Mouse (Mus musculus) stomach, embryonic 14.5 days (tissue): ENCODE results near the gene St3gal4. TPM values are rescaled to one million over a fixed set of nuclear protein-coding genes. Genes with fewer than 3 reads are reported as not detected.

Source experiments
- ATAC-seq: fragments of 200-750 bp; cut with Nextera tagmentation; 2 replicates; pipeline ENCODE4 v1.8.0; 2017; ENCODE audit warnings: low read depth, moderate TSS enrichment; ENCODE audit not compliant: insufficient number of reproducible peaks, insufficient read depth, low FRiP score
- H3K27ac ChIP-seq: fragments of 300-500 bp; sonication (generic); 2 replicates; pipeline ENCODE4 v1.5.1; 2014; ENCODE audit warnings: mild to moderate bottlenecking, low read length, moderate library complexity, mixed read lengths
- H3K27me3 ChIP-seq: fragments of 300-500 bp; sonication (generic); 2 replicates; pipeline ENCODE4 v1.6.1; 2014; ENCODE audit warnings: low read length, control low read depth, mixed read lengths; ENCODE audit not compliant: control insufficient read depth, insufficient read depth
- H3K36me3 ChIP-seq: fragments of 300-500 bp; sonication (generic); 2 replicates; pipeline ENCODE4 v1.6.1; 2014; ENCODE audit warnings: mild to moderate bottlenecking, control low read depth, low read length, moderate library complexity, mixed read lengths; ENCODE audit not compliant: control insufficient read depth, insufficient read depth
- H3K4me1 ChIP-seq: fragments of 300-500 bp; sonication (generic); 2 replicates; pipeline ENCODE4 v1.6.1; 2014; ENCODE audit warnings: low read length, control low read depth, mixed read lengths; ENCODE audit not compliant: control insufficient read depth, insufficient read depth
- H3K4me2 ChIP-seq: fragments of 300-500 bp; sonication (generic); replicated peaks from 2 replicates; pipeline ENCODE4 v1.6.1; 2014; ENCODE audit warnings: low read depth, low read length, control low read depth
- H3K4me3 ChIP-seq: fragments of 300-500 bp; sonication (generic); 2 replicates; pipeline ENCODE4 v1.5.1; 2014; ENCODE audit warnings: low read depth, low read length, control low read depth
- H3K9ac ChIP-seq: fragments of 300-500 bp; sonication (generic); replicated peaks from 2 replicates; pipeline ENCODE4 v1.6.1; 2014; ENCODE audit warnings: low read depth, mild to moderate bottlenecking, control low read depth, low read length, moderate library complexity, mixed read lengths
- H3K9me3 ChIP-seq: fragments of 300-500 bp; sonication (generic); 2 replicates; pipeline ENCODE4 v1.6.1; 2016; ENCODE audit warnings: low read depth, low read length, control low read depth; ENCODE audit not compliant: control insufficient read depth
- WGBS: fragments of 180-500 bp; shearing (Covaris S2); extraction: QIAGEN DNeasy Blood & Tissue Kit; methylation state at CpG from one replicate; pipeline ENCODE4 v1.1.7; 2014; 5-methylcytosine and 5-hydroxymethylcytosine counted together
- polyA plus RNA-seq: library from polyadenylated mRNA; unstranded; fragments of >200 nt; fragmentation: Nextera tagmentation; extraction: Ambion mirVana; gene quantifications from 2 replicates; pipeline ENCODE4 v1.2.1, GENCODE M21; 2014

The St3gal4 gene
- polyA plus RNA-seq, 1 experiment from 2014 or later: 24.4 TPM

GRCm38 (mm10) chr9:35124678-35124955, 5.5 kb upstream of the St3gal4 start:
- H3K27ac ChIP-seq: no peak overlapping the region
- 93% methylated on average over 8 of the region's 8 CpGs for WGBS
- no peaks in the 10 kb centered on the region for H3K4me1 ChIP-seq
- peaks cover 19% of the 10 kb centered on the region; the same call in 1 of the 2 replicates for H3K36me3 ChIP-seq
- no peak overlapping the region for H3K9ac ChIP-seq
- no peak overlapping the region for H3K4me2 ChIP-seq
- no peaks in the 10 kb centered on the region for H3K27me3 ChIP-seq
- ATAC-seq: no peak
- H3K4me3 ChIP-seq: no peak overlapping the region
- no peaks in the 10 kb centered on the region for H3K9me3 ChIP-seq

GRCm38 (mm10) chr9:35123804-35124677, 5.0 kb upstream of the St3gal4 start:
- no peak overlapping the region for H3K9ac ChIP-seq
- WGBS: 79% methylated on average over 11 of the region's 11 CpGs
- H3K36me3 ChIP-seq: peaks cover 17% of the 10 kb centered on the region; the same call in 1 of the 2 replicates
- no peaks in the 10 kb centered on the region for H3K27me3 ChIP-seq
- H3K9me3 ChIP-seq: no peaks in the 10 kb centered on the region
- no peak for ATAC-seq
- no peak overlapping the region for H3K4me2 ChIP-seq
- no peak overlapping the region for H3K27ac ChIP-seq
- no peaks in the 10 kb centered on the region for H3K4me1 ChIP-seq
- H3K4me3 ChIP-seq: no peak overlapping the region

- ATAC-seq: no peak
- Histone ChIP-seq H3K27me3 (no peaks in the 10 kb centered on the region), H3K27ac (no peak overlapping the region), H3K4me3 (no peak overlapping the region), H3K9ac (no peak overlapping the region), H3K9me3 (no peaks in the 10 kb centered on the region), H3K4me1 (no peaks in the 10 kb centered on the region), H3K4me2 (no peak overlapping the region), H3K36me3 (peaks cover 16% of the 10 kb centered on the region; the same call in 1 of the 2 replicates)
- WGBS: 74% methylated on average over 2 of the region's 2 CpGs
Measured at GRCm38 (mm10) chr9:35123456-35123803, 4.4 kb upstream of the St3gal4 start.

- Histone ChIP-seq H3K4me3 (no peak overlapping the region), H3K9ac (no peak overlapping the region), H3K4me1 (no peaks in the 10 kb centered on the region), H3K36me3 (peaks cover 16% of the 10 kb centered on the region; the same call in 1 of the 2 replicates), H3K27me3 (no peaks in the 10 kb centered on the region), H3K9me3 (no peaks in the 10 kb centered on the region), H3K27ac (no peak overlapping the region), H3K4me2 (no peak overlapping the region)
- no peak; the same call in 1 of the 2 replicates for ATAC-seq
- WGBS: 77% methylated on average over 5 of the region's 5 CpGs
Measured at GRCm38 (mm10) chr9:35122551-35123266, 3.6 kb upstream of the St3gal4 start.

- Histone ChIP-seq H3K4me2 (no peak overlapping the region), H3K36me3 (peaks cover 3% of the 10 kb centered on the region; the same call in 1 of the 2 replicates), H3K4me1 (peaks cover 15% of the 10 kb centered on the region; the same call in 1 of the 2 replicates), H3K4me3 (no peak overlapping the region), H3K9ac (no peak overlapping the region), H3K9me3 (no peaks in the 10 kb centered on the region), H3K27me3 (no peaks in the 10 kb centered on the region), H3K27ac (no peak overlapping the region)
- whole genome bisulfite sequencing: 87% methylated on average over 2 of the region's 2 CpGs
- no peak for ATAC-seq
Measured at GRCm38 (mm10) chr9:35118563-35118962, 505 bp downstream of the St3gal4 start.

GRCm38 (mm10) chr9:35117384-35118295, 1.4 kb downstream of the St3gal4 start:
- Histone ChIP-seq H3K27me3 (no peaks in the 10 kb centered on the region), H3K27ac (peak overlapping the region; percentile 85), H3K4me2 (peak overlapping the region; percentile 76), H3K9ac (peak overlapping the region; percentile 78; the same call in 1 of the 2 replicates), H3K9me3 (no peaks in the 10 kb centered on the region), H3K36me3 (peaks cover 2% of the 10 kb centered on the region; the same call in 1 of the 2 replicates), H3K4me1 (peaks cover 15% of the 10 kb centered on the region; the same call in 1 of the 2 replicates), H3K4me3 (peak overlapping the region; percentile 75)
- ATAC-seq: no peak
- 29% methylated on average over 15 of the region's 15 CpGs for WGBS

- under 1% methylated on average over 79 of the region's 84 CpGs for WGBS
- Histone ChIP-seq H3K9me3 (no peaks in the 10 kb centered on the region), H3K9ac (peak overlapping the region; percentile 78), H3K27ac (peak overlapping the region; percentile 85), H3K4me1 (peaks cover 23% of the 10 kb centered on the region; the same call in 1 of the 2 replicates), H3K36me3 (no peaks in the 10 kb centered on the region), H3K27me3 (no peaks in the 10 kb centered on the region), H3K4me3 (peak overlapping the region; percentile 75), H3K4me2 (peak overlapping the region; percentile 76)
- ATAC-seq: peak; percentile 89
Measured at GRCm38 (mm10) chr9:35116391-35117381, 2.4 kb downstream of the St3gal4 start.
